Mouse (Mus musculus): ENCODE data around the gene Aptx. TPM values are rescaled to one million over a fixed set of nuclear protein-coding genes. Genes with fewer than 3 reads are reported as not detected.
A peak's percentile ranks its signal among the peaks of the same experiment; 100 is the strongest.

Aptx gene
- polyA plus RNA-seq, 1 experiment from 2014 or later: 56.9 TPM

MicroRNA genes within 50 kb of the gene (microRNA counts, 519-probe panel; counts per million panel counts)
- microRNA mmu-miR-207: 2,078 counts per million, percentile 34 among the panel's probes with 10 or more counts

Small RNAs within 50 kb of the gene (microRNA-seq; reads per million reads assigned to microRNA genes)
- gene Mir207: not detected

Other genes starting within 250 kb of the Aptx start
- 0.40 and 0.73 TPM in 2 replicates for gene Tmem215, start 231.0 kb downstream of the Aptx start, polyA plus RNA-seq (2015; fragmentation: Nextera tagmentation; extraction: Ambion mirVana)
- gene Dnaja1, start 19.0 kb upstream of the Aptx start, polyA plus RNA-seq (2015; fragmentation: Nextera tagmentation; extraction: Ambion mirVana): 686 and 721 TPM in 2 replicates
- gene Smu1, start 54.7 kb upstream of the Aptx start, polyA plus RNA-seq (2015; fragmentation: Nextera tagmentation; extraction: Ambion mirVana): 155 and 165 TPM in 2 replicates
- gene B4galt1, start 150.8 kb upstream of the Aptx start, polyA plus RNA-seq (2015; fragmentation: Nextera tagmentation; extraction: Ambion mirVana): 6.9 and 7.7 TPM in 2 replicates
- not detected in 2 replicates for gene Spink4, start 216.9 kb upstream of the Aptx start, polyA plus RNA-seq (2015; fragmentation: Nextera tagmentation; extraction: Ambion mirVana)
- gene Bag1, start 245.1 kb upstream of the Aptx start, polyA plus RNA-seq (2015; fragmentation: Nextera tagmentation; extraction: Ambion mirVana): 180 and 214 TPM in 2 replicates
- gene Chmp5, start 245.2 kb upstream of the Aptx start, polyA plus RNA-seq (2015; fragmentation: Nextera tagmentation; extraction: Ambion mirVana): 167 and 183 TPM in 2 replicates

Measured in forebrain, embryonic 16.5 days (tissue).